Mouse (Mus musculus): ENCODE data around the gene Naaladl1. TPM values are rescaled to one million over a fixed set of nuclear protein-coding genes. Genes with fewer than 3 reads are reported as not detected.

Gene Naaladl1
- total RNA-seq (2012; rRNA removed) = 0.80 and 3.5 TPM in 2 replicates

DNA sequence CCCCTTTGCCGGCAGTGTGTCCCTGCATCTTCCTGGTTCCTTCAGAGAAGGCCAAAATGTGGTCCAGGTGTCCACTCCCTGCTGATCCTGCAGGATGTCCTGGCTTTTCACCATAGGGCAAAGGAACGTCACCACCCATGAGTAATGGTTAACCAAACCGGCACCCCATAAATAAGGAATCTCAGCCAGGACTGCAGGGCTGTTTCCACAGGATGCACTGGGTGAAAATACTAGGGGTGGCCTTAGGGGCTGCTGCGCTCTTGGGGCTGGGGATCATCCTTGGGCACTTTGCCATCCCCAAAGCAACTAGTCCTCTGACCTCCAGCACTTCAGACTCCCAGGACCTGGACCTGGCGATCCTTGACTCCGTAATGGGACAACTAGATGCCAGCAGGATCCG is at the start of gene Naaladl1:
TSS of gene Naaladl1 (plus strand) at position 197 of the 400 bp plus-strand sequence.
- in situ Hi-C loops (cut with MboI; ENCODE audit: low sequenced_read_pairs in 2 of 2, unreplicated experiment in 2 of 2) = no loop called here
- H3K9ac ChIP-seq (ENCODE audit: insufficient read depth, low read depth, low read length, poor library complexity, severe bottlenecking) = peak within 1 kb of the TSS; percentile 17; the same call in 1 of the 2 replicates
- DNase-seq (ENCODE audit: low read depth, low spot score) = no peak
- peaks cover 4% of the 10 kb centered on the region; the same call in 1 of the 2 replicates for H3K36me3 ChIP-seq (ENCODE audit: control insufficient read depth, insufficient read depth, low read length, poor library complexity, severe bottlenecking)
- TF ChIP-seq HCFC1 (IDR thresholded peaks at IDR 0.05; ENCODE audit: borderline replicate concordance, insufficient read depth, low read length) = no peak
- TF ChIP-seq ZC3H11A (IDR thresholded peaks at IDR 0.05; ENCODE audit: borderline replicate concordance, low read depth, low read length) = no peak
- no peak for TF ChIP-seq ZNF384 (IDR thresholded peaks at IDR 0.05; ENCODE audit: low read depth, low read length)
- no peak for TF ChIP-seq MAFK (IDR thresholded peaks at IDR 0.05; ENCODE audit: insufficient read depth, low read depth, low read length)
- no peak for TF ChIP-seq CHD2 (IDR thresholded peaks at IDR 0.05; ENCODE audit: low read depth, low read length)
- no peak within 1 kb of the TSS for H3K27ac ChIP-seq (ENCODE audit: insufficient read depth, low read depth, low read length, poor library complexity, severe bottlenecking)
- H3K4me1 ChIP-seq (ENCODE audit: control insufficient read depth in 2 of 2, insufficient read depth in 2 of 2, low read length in 2 of 2, poor library complexity in 1 of 2) = peaks cover 0 to 11% of the 10 kb centered on the region in 2 experiments; a peak in 2 of 4 replicates
- no peak within 1 kb of the TSS for H3K4me3 ChIP-seq (ENCODE audit: insufficient read depth in 1 of 2, low read depth in 1 of 2, low read length in 2 of 2, poor library complexity in 1 of 2, severe bottlenecking in 1 of 2)
- H3K9me3 ChIP-seq (ENCODE audit: control insufficient read depth, insufficient read depth, low read depth, low read length) = no peaks in the 10 kb centered on the region

DNA sequence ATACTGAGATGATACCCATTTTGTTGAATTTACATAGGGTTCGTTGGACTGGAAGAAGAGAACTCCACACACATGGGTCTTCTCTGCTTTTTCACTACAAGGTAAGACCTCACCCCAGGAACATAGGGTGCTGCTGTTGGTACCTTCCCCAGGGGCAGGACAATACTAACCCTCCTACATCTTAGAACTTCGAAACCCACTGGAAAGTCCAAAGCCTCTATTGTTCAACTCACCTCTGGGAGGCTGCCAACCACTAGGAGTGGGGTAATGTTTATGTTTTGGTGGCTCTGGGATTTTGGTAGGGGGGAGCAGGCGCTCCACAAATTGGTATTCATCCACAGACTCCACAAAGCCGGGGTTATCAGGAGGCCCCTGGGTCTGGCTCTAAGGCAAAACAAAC is 48.9 kb upstream of the Naaladl1 start:
- H3K36me3 ChIP-seq (ENCODE audit: control insufficient read depth, insufficient read depth, low read length, poor library complexity, severe bottlenecking) = peaks cover 55% of the 10 kb centered on the region
- DNase-seq (ENCODE audit: low read depth, low spot score) = no peak
- H3K4me3 ChIP-seq (ENCODE audit: insufficient read depth in 1 of 2, low read depth in 1 of 2, low read length in 2 of 2, poor library complexity in 1 of 2, severe bottlenecking in 1 of 2) = peak overlapping the region; percentile 95 to 96
- peaks cover 2% of the 10 kb centered on the region in 2 experiments; a peak in 2 of 4 replicates for H3K4me1 ChIP-seq (ENCODE audit: control insufficient read depth in 2 of 2, insufficient read depth in 2 of 2, low read length in 2 of 2, poor library complexity in 1 of 2)
- no peaks in the 10 kb centered on the region for H3K9me3 ChIP-seq (ENCODE audit: control insufficient read depth, insufficient read depth, low read depth, low read length)
- TF ChIP-seq MAFK (IDR thresholded peaks at IDR 0.05; ENCODE audit: insufficient read depth, low read depth, low read length) (no peak), ZNF384 (IDR thresholded peaks at IDR 0.05; ENCODE audit: low read depth, low read length) (no peak), ZC3H11A (IDR thresholded peaks at IDR 0.05; ENCODE audit: borderline replicate concordance, low read depth, low read length) (no peak), HCFC1 (IDR thresholded peaks at IDR 0.05; ENCODE audit: borderline replicate concordance, insufficient read depth, low read length) (no peak), CHD2 (IDR thresholded peaks at IDR 0.05; ENCODE audit: low read depth, low read length) (no peak)
- no peak overlapping the region for H3K27ac ChIP-seq (ENCODE audit: insufficient read depth, low read depth, low read length, poor library complexity, severe bottlenecking)
- peak overlapping the region; percentile 95 for H3K9ac ChIP-seq (ENCODE audit: insufficient read depth, low read depth, low read length, poor library complexity, severe bottlenecking)
- in situ Hi-C loops (cut with MboI; ENCODE audit: low sequenced_read_pairs in 2 of 2, unreplicated experiment in 2 of 2) = no loop called here

GRCm38 (mm10) chr19:6057313-6058096 is 48.1 kb upstream of the Naaladl1 start, which contains the start of the genes Mrpl49 and Fau:
Gene Mrpl49 (minus strand): TSS chr19:6057785.
Gene Fau (plus strand): TSS chr19:6057844.
- peak within 1 kb of the TSS; percentile 87 for H3K27ac ChIP-seq (ENCODE audit: insufficient read depth, low read depth, low read length, poor library complexity, severe bottlenecking)
- DNase-seq (ENCODE audit: low read depth, low spot score) = peak; percentile 89
- H3K9me3 ChIP-seq (ENCODE audit: control insufficient read depth, insufficient read depth, low read depth, low read length) = no peaks in the 10 kb centered on the region
- H3K36me3 ChIP-seq (ENCODE audit: control insufficient read depth, insufficient read depth, low read length, poor library complexity, severe bottlenecking) = peaks cover 48% of the 10 kb centered on the region
- peak within 1 kb of the TSS; percentile 96 for H3K9ac ChIP-seq (ENCODE audit: insufficient read depth, low read depth, low read length, poor library complexity, severe bottlenecking)
- peak within 1 kb of the TSS; percentile 95 to 96 for H3K4me3 ChIP-seq (ENCODE audit: insufficient read depth in 1 of 2, low read depth in 1 of 2, low read length in 2 of 2, poor library complexity in 1 of 2, severe bottlenecking in 1 of 2)
- in situ Hi-C loops (cut with MboI; ENCODE audit: low sequenced_read_pairs in 2 of 2, unreplicated experiment in 2 of 2) = no loop called here
- TF ChIP-seq MAFK (IDR thresholded peaks at IDR 0.05; ENCODE audit: insufficient read depth, low read depth, low read length) (no peak), HCFC1 (IDR thresholded peaks at IDR 0.05; ENCODE audit: borderline replicate concordance, insufficient read depth, low read length) (peak; percentile 74; the same call in 1 of the 2 replicates)
- H3K4me1 ChIP-seq (ENCODE audit: control insufficient read depth in 2 of 2, insufficient read depth in 2 of 2, low read length in 2 of 2, poor library complexity in 1 of 2) = peaks cover 2 to 4% of the 10 kb centered on the region in 2 experiments; a peak in 2 of 4 replicates

- Histone ChIP-seq H3K36me3 (ENCODE audit: control insufficient read depth, insufficient read depth, low read length, poor library complexity, severe bottlenecking) (peaks cover 40% of the 10 kb centered on the region), H3K9ac (ENCODE audit: insufficient read depth, low read depth, low read length, poor library complexity, severe bottlenecking) (peak overlapping the region; percentile 96), H3K9me3 (ENCODE audit: control insufficient read depth, insufficient read depth, low read depth, low read length) (no peaks in the 10 kb centered on the region), H3K4me1 (ENCODE audit: control insufficient read depth in 2 of 2, insufficient read depth in 2 of 2, low read length in 2 of 2, poor library complexity in 1 of 2) (peaks cover 2 to 4% of the 10 kb centered on the region in 2 experiments; a peak in 2 of 4 replicates), H3K27ac (ENCODE audit: insufficient read depth, low read depth, low read length, poor library complexity, severe bottlenecking) (peak overlapping the region; percentile 87), H3K4me3 (ENCODE audit: insufficient read depth in 1 of 2, low read depth in 1 of 2, low read length in 2 of 2, poor library complexity in 1 of 2, severe bottlenecking in 1 of 2) (peak overlapping the region; percentile 89 to 96)
- DNase-seq (ENCODE audit: low read depth, low spot score) = no peak
- TF ChIP-seq MAFK (IDR thresholded peaks at IDR 0.05; ENCODE audit: insufficient read depth, low read depth, low read length) = no peak
- no peak for TF ChIP-seq ZNF384 (IDR thresholded peaks at IDR 0.05; ENCODE audit: low read depth, low read length)
- no peak for TF ChIP-seq ZC3H11A (IDR thresholded peaks at IDR 0.05; ENCODE audit: borderline replicate concordance, low read depth, low read length)
- no peak for TF ChIP-seq CHD2 (IDR thresholded peaks at IDR 0.05; ENCODE audit: low read depth, low read length)
- TF ChIP-seq HCFC1 (IDR thresholded peaks at IDR 0.05; ENCODE audit: borderline replicate concordance, insufficient read depth, low read length) = no peak
- in situ Hi-C loops (cut with MboI; ENCODE audit: low sequenced_read_pairs in 2 of 2, unreplicated experiment in 2 of 2) = no loop called here
These were observed 47.1 kb upstream of the Naaladl1 start for GRCm38 (mm10) chr19:6058513-6058912.
